Mouse (Mus musculus) layer of hippocampus, adult 11-12 months (tissue): ENCODE data around the gene Thbd.

ENCODE experiments used
- DNase-seq: peaks from one replicate; pipeline ENCODE4 v3.0.0; 2022; ENCODE audit warnings: low spot score

Gene Thbd

GRCm38 (mm10) chr2:148421706-148422105, 13.7 kb upstream of the Thbd start:
- DNase-seq = no peak

- DNase-seq = no peak
Measured at GRCm38 (mm10) chr2:148421112-148421511, 13.1 kb upstream of the Thbd start.

DNA sequence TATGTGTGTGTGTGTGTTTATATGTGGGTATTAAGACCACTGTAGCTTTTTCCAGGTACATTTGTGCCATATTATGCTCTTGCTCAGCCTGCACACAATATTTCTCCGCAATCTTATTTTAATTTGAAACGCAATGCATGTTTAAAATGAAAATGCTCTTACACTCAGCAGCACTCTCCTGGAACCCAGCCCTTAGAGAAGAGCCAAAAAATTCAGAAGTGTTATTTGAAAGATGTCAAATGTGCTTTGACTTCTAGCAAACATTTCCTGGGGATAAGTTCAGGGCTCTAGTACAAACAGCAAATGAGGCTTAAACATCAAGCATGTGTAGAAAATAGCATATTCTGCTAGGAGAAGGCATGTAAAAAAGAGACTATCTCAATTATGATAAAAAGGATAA, 11.8 kb upstream of the Thbd start:
- no peak for DNase-seq

- DNase-seq = no peak
Measured at GRCm38 (mm10) chr2:148419151-148419550, 11.2 kb upstream of the Thbd start.

GRCm38 (mm10) chr2:148409821-148410220, 1.8 kb upstream of the Thbd start:
- no peak for DNase-seq

DNA sequence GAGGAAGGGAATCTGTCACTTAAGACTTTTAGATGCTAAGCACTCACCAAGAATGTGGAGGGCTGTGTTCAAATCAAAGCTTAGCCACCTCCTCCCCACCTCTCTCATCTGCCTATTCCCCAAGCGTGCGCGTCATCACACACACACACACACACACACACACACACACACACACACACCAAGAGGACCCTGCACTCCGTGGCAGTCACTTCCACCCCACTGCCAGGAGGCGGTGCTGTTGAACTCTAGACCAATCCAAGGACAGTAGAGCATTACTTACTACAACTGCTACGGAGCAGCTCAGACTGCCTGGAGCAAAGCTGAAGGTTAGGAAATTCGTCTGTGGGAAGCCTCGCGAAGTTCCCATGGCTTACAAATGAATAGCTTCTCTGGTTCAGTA, 1.2 kb upstream of the Thbd start:
- peak; percentile 81 for DNase-seq

- no peak for DNase-seq
Measured at GRCm38 (mm10) chr2:148408761-148409120, 753 bp upstream of the Thbd start.

DNA sequence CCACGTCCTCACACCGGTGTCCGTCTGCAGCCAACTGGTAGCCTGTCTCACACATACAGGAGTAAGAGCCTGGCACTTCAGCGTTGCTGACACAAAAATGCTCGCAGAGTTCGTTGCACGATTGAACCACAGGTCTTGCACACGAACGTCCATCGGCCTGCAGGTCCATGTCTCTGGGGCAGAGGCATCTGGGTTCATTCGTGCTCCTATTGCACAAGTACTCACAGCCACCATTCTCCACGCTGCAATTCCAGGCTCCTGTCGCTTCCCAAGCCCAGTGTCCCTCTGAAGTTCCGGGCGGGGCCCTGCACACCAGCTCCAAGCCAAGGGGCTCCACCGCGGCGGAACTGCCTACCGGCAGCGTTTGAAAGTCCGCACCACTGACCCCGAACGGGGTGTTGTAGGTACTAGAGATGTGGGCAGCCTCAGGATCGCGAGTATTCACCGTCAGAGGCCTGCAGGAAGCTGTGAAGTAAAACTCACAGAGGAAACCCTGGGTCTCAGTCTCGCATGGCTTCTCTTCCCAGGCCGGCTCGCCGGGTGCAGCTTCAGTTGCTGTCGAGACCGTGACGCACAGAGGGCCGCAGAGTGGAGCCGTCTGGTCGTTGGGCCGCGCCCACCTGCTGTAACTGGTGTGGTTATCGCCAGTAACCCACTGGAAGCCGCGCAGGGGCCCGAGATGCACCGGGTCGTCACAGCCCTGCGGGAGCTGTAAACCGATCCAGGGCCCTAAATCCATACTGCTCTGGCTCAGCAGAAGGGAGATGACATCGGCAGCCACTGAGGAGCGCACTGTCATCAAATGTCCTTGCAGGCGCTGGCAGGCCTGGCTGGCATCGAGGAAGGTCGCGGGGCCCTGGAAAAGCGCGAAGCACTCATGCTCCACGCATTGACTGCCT, 768 bp downstream of the Thbd start:
- no peak for DNase-seq

- peak; percentile 19 for DNase-seq
Measured at GRCm38 (mm10) chr2:148406160-148406970, 1.6 kb downstream of the Thbd start.

- DNase-seq = no peak
Measured at GRCm38 (mm10) chr2:148404906-148405305, 3.1 kb downstream of the Thbd start.

GRCm38 (mm10) chr2:148402227-148402626, 5.8 kb downstream of the Thbd start:
- DNase-seq = no peak

DNA sequence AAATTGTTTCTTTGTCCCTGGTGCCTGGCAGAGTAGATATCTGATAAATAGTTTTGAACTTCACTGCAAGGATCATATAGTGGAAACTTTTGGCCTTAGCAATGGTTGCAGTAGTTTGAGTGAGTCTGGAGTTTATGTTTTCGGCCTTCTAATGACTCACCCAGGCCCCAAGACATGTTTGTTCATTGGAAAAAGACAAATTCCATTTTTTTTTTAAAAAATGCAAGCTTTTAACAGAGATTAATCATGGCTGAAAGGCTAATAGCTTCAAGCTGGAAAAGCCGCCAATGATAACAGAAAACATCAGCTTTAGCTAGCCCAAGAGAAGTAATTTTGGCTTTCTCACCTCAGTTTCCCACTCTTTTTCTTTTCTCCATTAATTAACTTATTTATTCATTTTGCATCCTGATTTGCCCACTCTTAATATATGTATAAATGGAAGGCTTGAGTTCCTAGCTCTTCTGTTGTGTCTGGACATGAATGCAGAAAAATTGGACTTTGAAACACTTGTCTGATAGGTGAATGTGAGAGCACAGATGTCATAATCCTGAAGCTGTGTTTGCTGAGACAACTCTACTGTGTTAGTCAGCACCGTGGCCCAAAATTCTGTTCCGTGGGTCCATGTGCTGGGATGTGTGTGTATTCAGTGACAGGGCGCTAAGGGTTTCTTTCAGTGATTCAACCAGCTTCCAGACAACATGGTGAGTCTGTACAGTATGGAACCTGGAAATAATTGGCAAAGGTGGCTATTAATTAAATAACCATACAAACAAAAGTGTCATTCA, 8.9 kb downstream of the Thbd start:
- no peak for DNase-seq

GRCm38 (mm10) chr2:148397784-148398100, 10.2 kb downstream of the Thbd start:
- DNase-seq = no peak

DNA sequence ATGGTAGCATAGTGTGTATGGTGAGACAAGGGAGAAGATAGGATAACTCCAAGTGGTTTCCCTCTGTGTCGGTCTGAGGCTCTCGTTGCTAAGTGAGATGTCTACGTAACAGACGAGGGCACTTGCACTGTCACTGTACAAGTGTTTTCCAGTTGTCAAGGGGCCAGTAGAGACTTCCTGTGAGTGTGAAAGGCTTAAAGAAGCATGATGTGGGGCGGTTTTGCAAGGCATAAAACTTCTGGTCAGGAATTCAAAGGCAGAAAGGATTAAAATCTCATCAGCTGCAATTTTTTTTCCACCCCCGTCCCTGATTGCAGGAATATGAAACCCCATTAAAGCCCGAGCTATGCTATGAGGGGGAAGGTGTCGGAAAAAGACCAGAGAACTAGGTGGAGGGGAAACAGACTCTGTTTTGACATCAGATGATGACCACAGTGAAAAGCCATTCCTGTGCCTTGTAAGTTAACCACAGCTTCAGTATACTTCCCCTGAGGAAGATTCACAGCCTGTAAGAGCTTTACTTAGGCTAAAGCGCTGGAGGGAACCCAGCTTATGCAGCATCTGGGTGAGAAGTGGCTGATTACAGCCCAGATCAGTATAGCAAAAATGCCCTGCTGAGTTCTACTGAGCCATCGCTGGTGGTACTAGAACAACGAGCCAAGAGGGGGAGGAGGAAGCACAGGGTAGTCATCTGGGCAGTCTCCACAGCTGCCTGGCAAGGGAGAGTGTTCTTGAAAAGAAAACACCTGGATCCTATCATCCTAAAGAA, 10.8 kb downstream of the Thbd start:
- no peak for DNase-seq

- DNase-seq = no peak
Measured at GRCm38 (mm10) chr2:148396209-148396608, 11.8 kb downstream of the Thbd start.

DNA sequence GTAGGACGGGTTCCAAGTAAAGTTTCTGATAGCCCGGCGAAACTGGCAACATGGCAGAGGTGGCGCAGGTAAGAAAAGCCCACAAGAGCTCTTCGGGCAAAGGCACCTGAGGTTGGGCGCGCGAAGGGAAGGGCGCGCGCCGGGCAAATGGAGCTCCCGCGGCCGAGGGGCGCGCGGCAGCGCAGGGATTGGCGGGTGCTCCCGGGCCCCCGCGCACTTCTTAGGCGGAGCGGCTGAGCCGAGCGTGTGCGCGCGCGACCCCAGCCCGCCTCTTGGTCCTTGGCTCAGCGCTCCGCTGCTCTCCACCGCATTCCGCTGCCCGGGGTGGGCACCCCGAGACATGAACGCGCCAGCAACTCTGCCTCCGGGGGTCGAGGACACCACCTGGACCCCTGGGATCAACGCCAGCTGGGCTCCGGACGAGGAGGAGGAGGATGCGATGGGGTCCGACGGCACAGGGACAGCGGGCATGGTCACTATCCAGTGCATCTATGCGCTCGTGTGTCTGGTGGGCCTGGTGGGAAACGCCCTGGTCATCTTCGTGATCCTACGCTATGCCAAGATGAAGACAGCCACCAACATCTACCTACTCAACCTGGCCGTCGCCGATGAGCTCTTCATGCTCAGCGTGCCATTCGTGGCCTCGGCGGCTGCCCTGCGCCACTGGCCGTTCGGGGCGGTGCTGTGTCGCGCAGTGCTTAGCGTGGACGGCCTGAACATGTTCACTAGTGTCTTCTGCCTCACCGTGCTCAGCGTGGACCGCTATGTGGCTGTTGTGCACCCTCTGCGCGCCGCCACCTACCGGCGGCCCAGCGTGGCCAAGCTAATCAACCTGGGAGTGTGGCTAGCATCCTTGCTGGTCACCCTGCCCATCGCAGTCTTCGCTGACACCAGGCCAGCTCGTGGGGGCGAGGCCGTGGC, 12.6 kb downstream of the Thbd start, which contains the start of gene Sstr4:
Sstr4 (plus strand) TSS at position 214 of the 921 bp plus-strand sequence.
- peak; percentile 68 for DNase-seq

DNA sequence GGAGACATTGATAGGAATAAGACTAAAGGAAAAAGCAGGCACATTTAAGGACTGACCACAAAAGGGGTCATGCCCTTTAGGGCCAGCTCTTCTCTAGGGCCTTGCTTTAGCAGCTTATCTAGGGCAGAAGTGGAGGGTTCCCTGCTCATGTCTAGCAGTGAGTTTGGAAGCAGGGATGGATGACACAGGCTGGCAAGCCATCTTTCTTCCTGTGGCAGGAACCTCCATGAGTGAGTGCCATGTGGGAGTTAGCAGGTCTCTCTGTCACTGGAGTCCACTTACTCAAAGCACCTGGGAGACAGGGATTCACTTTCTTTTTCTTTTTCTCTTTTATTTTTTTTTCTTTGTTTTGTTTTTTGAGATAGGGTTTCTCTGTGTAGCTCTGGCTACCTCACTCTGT, 14.1 kb downstream of the Thbd start:
- no peak for DNase-seq

DNA sequence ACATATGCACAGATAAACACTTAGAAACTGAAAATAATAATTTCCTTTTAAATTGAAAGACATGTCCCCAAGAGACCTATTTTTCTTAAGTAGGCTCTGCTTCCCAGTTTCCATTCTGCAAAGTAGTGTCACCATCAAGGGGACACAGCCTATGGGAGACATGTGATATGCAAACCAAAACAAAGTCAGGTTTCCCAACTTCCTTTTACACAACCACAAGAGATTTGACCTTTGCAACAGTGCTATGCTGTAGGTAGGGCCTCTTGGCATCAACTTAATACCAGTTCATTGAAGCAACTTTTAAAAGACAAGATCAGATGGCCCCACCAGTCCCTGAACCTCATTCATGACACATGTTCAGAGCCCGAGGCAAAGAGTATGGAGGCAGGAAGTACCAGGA, 14.8 kb downstream of the Thbd start:
- DNase-seq = no peak

GRCm38 (mm10) chr2:148387652-148388581, 20.1 kb downstream of the Thbd start:
- DNase-seq = peak; percentile 26
